Mouse (Mus musculus): ENCODE data around the gene Camk2d. TPM values are rescaled to one million over a fixed set of nuclear protein-coding genes. Genes with fewer than 3 reads are reported as not detected.

Camk2d gene
- polyA plus RNA-seq, 1 experiment from 2014 or later: 16.5 TPM

- H3K4me1 ChIP-seq (ENCODE audit: control insufficient read depth, insufficient read depth, low read length): no peaks in the 10 kb centered on the region
Observed at GRCm38 (mm10) chr3:126658791-126659190, 62.7 kb downstream of the Camk2d start.

GRCm38 (mm10) chr3:126659235-126659634 lies 63.1 kb downstream of the Camk2d start:
- Histone ChIP-seq H3K4me2 (ENCODE audit: low read depth, low read length) (no peak overlapping the region), H3K9ac (replicated peaks; ENCODE audit: low read length) (no peak overlapping the region), H3K4me1 (ENCODE audit: control insufficient read depth, insufficient read depth, low read length) (no peaks in the 10 kb centered on the region), H3K27ac (replicated peaks; ENCODE audit: low read depth, low read length) (no peak overlapping the region), H3K4me3 (ENCODE audit: low read depth, low read length) (no peak overlapping the region), H3K9me3 (replicated peaks; ENCODE audit: control insufficient read depth, low read length) (no peaks in the 10 kb centered on the region), H3K36me3 (replicated peaks; ENCODE audit: control insufficient read depth, insufficient read depth, low read depth, low read length) (no peaks in the 10 kb centered on the region), H3K27me3 (ENCODE audit: control insufficient read depth, insufficient read depth, low read length) (no peaks in the 10 kb centered on the region)
- 51% methylated on average over 8 of the region's 8 CpGs for WGBS
- ATAC-seq (replicated peaks; ENCODE audit: insufficient number of reproducible peaks, low FRiP score, low TSS enrichment, low read depth) (no peak), DNase-seq (ENCODE audit: low spot score) (peak; percentile 46)

More at GRCm38 (mm10) chr3:126658791-126659190, 62.7 kb downstream of the Camk2d start:
- ATAC-seq (replicated peaks; ENCODE audit: insufficient number of reproducible peaks, low FRiP score, low TSS enrichment, low read depth): no peak
- Histone ChIP-seq H3K27ac (replicated peaks; ENCODE audit: low read depth, low read length) (no peak overlapping the region), H3K9me3 (replicated peaks; ENCODE audit: control insufficient read depth, low read length) (no peaks in the 10 kb centered on the region), H3K36me3 (replicated peaks; ENCODE audit: control insufficient read depth, insufficient read depth, low read depth, low read length) (no peaks in the 10 kb centered on the region), H3K4me2 (ENCODE audit: low read depth, low read length) (no peak overlapping the region), H3K4me3 (ENCODE audit: low read depth, low read length) (no peak overlapping the region), H3K27me3 (ENCODE audit: control insufficient read depth, insufficient read depth, low read length) (no peaks in the 10 kb centered on the region), H3K9ac (replicated peaks; ENCODE audit: low read length) (no peak overlapping the region)
- WGBS: 32% methylated on average over 10 of the region's 10 CpGs
- DNase-seq (ENCODE audit: low spot score): peak; percentile 15

DNA sequence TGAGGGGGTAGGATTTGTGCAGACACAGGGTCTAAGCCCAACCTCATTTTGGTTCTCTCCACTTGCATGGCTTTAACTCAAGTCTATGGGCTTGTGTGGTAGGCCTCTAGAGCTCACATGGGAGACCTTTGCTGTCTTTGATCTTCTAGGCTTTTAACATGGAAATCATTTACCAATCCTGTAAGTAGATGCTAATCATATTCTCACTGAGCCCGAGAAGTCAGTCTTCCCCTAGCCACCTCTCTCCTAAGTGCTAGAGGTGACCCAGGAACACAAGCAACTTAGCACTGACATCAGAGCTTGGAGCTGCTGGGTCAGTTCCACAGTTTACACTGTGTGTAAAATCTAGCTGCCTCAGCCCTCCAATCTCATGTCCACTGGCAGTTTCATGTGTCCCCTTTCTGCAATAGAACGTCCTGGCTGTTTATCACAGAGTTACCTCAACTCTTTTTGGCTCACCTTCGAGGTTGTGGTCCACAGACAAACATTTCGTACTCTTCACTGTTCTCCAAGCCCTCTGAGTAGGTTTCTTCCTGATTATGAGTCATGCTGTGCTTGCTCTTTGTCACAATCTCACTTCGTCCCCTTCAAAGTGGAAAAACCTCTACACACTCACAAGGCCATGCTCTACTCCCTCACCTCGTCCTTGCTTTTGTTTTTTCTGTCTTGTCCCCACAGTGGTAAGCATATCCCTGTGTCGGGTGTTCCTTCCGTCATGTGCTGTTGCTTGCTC lies 63.9 kb downstream of the Camk2d start:
- no peaks in the 10 kb centered on the region for H3K9me3 ChIP-seq (replicated peaks; ENCODE audit: control insufficient read depth, low read length)
- ATAC-seq (replicated peaks; ENCODE audit: insufficient number of reproducible peaks, low FRiP score, low TSS enrichment, low read depth) (no peak), DNase-seq (ENCODE audit: low spot score) (no peak)
- 82% methylated on average over 8 of the region's 8 CpGs for WGBS
- H3K27ac ChIP-seq (replicated peaks; ENCODE audit: low read depth, low read length): no peak overlapping the region
- no peaks in the 10 kb centered on the region for H3K27me3 ChIP-seq (ENCODE audit: control insufficient read depth, insufficient read depth, low read length)
- H3K4me2 ChIP-seq (ENCODE audit: low read depth, low read length): no peak overlapping the region
- no peaks in the 10 kb centered on the region for H3K36me3 ChIP-seq (replicated peaks; ENCODE audit: control insufficient read depth, insufficient read depth, low read depth, low read length)
- H3K4me1 ChIP-seq (ENCODE audit: control insufficient read depth, insufficient read depth, low read length): no peaks in the 10 kb centered on the region
- no peak overlapping the region for H3K9ac ChIP-seq (replicated peaks; ENCODE audit: low read length)
- no peak overlapping the region for H3K4me3 ChIP-seq (ENCODE audit: low read depth, low read length)

GRCm38 (mm10) chr3:126660575-126660974 lies 64.5 kb downstream of the Camk2d start:
- no peak for DNase-seq (ENCODE audit: low spot score)
- H3K27me3 ChIP-seq (ENCODE audit: control insufficient read depth, insufficient read depth, low read length): no peaks in the 10 kb centered on the region
- no peak overlapping the region for H3K9ac ChIP-seq (replicated peaks; ENCODE audit: low read length)
- H3K4me3 ChIP-seq (ENCODE audit: low read depth, low read length): no peak overlapping the region
- no peaks in the 10 kb centered on the region for H3K36me3 ChIP-seq (replicated peaks; ENCODE audit: control insufficient read depth, insufficient read depth, low read depth, low read length)
- 87% methylated on average over 2 of the region's 2 CpGs for WGBS
- no peaks in the 10 kb centered on the region for H3K4me1 ChIP-seq (ENCODE audit: control insufficient read depth, insufficient read depth, low read length)
- H3K27ac ChIP-seq (replicated peaks; ENCODE audit: low read depth, low read length): no peak overlapping the region
- no peaks in the 10 kb centered on the region for H3K9me3 ChIP-seq (replicated peaks; ENCODE audit: control insufficient read depth, low read length)
- no peak overlapping the region for H3K4me2 ChIP-seq (ENCODE audit: low read depth, low read length)
- no peak for ATAC-seq (replicated peaks; ENCODE audit: insufficient number of reproducible peaks, low FRiP score, low TSS enrichment, low read depth)

GRCm38 (mm10) chr3:126660986-126661385 lies 64.9 kb downstream of the Camk2d start:
- H3K4me2 ChIP-seq (ENCODE audit: low read depth, low read length): no peak overlapping the region

DNA sequence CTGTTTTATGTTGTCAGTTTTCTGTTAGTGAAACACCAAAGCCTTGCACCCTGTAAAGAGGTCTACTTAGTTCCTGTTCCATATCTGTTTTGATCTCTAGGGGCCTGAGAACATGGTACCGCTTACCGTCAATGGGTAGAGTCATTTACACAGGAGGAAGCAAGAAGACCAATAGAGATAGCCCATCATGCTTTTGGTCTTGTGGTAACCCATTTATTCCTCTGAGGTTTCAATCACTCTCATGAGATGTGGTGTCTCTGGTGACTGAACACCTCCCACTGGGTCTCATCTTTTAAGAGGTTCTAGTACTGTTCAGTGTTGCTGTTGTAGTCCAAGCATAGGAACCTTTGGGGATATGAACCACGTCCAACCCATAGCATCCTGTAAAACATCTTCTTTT lies 65.8 kb downstream of the Camk2d start:
- ATAC-seq (replicated peaks; ENCODE audit: insufficient number of reproducible peaks, low FRiP score, low TSS enrichment, low read depth) (no peak), DNase-seq (ENCODE audit: low spot score) (no peak)
- H3K4me3 ChIP-seq (ENCODE audit: low read depth, low read length): no peak overlapping the region
- no peaks in the 10 kb centered on the region for H3K36me3 ChIP-seq (replicated peaks; ENCODE audit: control insufficient read depth, insufficient read depth, low read depth, low read length)
- WGBS: 91% methylated on average over 3 of the region's 3 CpGs
- H3K27me3 ChIP-seq (ENCODE audit: control insufficient read depth, insufficient read depth, low read length): no peaks in the 10 kb centered on the region
- no peaks in the 10 kb centered on the region for H3K4me1 ChIP-seq (ENCODE audit: control insufficient read depth, insufficient read depth, low read length)
- no peak overlapping the region for H3K27ac ChIP-seq (replicated peaks; ENCODE audit: low read depth, low read length)
- no peaks in the 10 kb centered on the region for H3K9me3 ChIP-seq (replicated peaks; ENCODE audit: control insufficient read depth, low read length)
- H3K9ac ChIP-seq (replicated peaks; ENCODE audit: low read length): no peak overlapping the region
- no peak overlapping the region for H3K4me2 ChIP-seq (ENCODE audit: low read depth, low read length)

More at GRCm38 (mm10) chr3:126660986-126661385, 64.9 kb downstream of the Camk2d start:
- WGBS: 81% methylated on average over 6 of the region's 6 CpGs
- ATAC-seq (replicated peaks; ENCODE audit: insufficient number of reproducible peaks, low FRiP score, low TSS enrichment, low read depth): no peak
- no peaks in the 10 kb centered on the region for H3K9me3 ChIP-seq (replicated peaks; ENCODE audit: control insufficient read depth, low read length)
- no peaks in the 10 kb centered on the region for H3K4me1 ChIP-seq (ENCODE audit: control insufficient read depth, insufficient read depth, low read length)
- no peaks in the 10 kb centered on the region for H3K36me3 ChIP-seq (replicated peaks; ENCODE audit: control insufficient read depth, insufficient read depth, low read depth, low read length)
- no peak overlapping the region for H3K4me3 ChIP-seq (ENCODE audit: low read depth, low read length)
- H3K27ac ChIP-seq (replicated peaks; ENCODE audit: low read depth, low read length): no peak overlapping the region
- H3K27me3 ChIP-seq (ENCODE audit: control insufficient read depth, insufficient read depth, low read length): no peaks in the 10 kb centered on the region
- DNase-seq (ENCODE audit: low spot score): no peak
- H3K9ac ChIP-seq (replicated peaks; ENCODE audit: low read length): no peak overlapping the region

GRCm38 (mm10) chr3:126663436-126663835 lies 67.3 kb downstream of the Camk2d start:
- WGBS: 69% methylated on average over 5 of the region's 5 CpGs
- H3K9ac ChIP-seq (replicated peaks; ENCODE audit: low read length): no peak overlapping the region
- H3K27ac ChIP-seq (replicated peaks; ENCODE audit: low read depth, low read length): no peak overlapping the region
- H3K4me2 ChIP-seq (ENCODE audit: low read depth, low read length): no peak overlapping the region
- no peaks in the 10 kb centered on the region for H3K27me3 ChIP-seq (ENCODE audit: control insufficient read depth, insufficient read depth, low read length)
- H3K4me3 ChIP-seq (ENCODE audit: low read depth, low read length): no peak overlapping the region
- no peaks in the 10 kb centered on the region for H3K4me1 ChIP-seq (ENCODE audit: control insufficient read depth, insufficient read depth, low read length)
- DNase-seq (ENCODE audit: low spot score): no peak
- ATAC-seq (replicated peaks; ENCODE audit: insufficient number of reproducible peaks, low FRiP score, low TSS enrichment, low read depth): no peak
- no peaks in the 10 kb centered on the region for H3K9me3 ChIP-seq (replicated peaks; ENCODE audit: control insufficient read depth, low read length)
- no peaks in the 10 kb centered on the region for H3K36me3 ChIP-seq (replicated peaks; ENCODE audit: control insufficient read depth, insufficient read depth, low read depth, low read length)

DNA sequence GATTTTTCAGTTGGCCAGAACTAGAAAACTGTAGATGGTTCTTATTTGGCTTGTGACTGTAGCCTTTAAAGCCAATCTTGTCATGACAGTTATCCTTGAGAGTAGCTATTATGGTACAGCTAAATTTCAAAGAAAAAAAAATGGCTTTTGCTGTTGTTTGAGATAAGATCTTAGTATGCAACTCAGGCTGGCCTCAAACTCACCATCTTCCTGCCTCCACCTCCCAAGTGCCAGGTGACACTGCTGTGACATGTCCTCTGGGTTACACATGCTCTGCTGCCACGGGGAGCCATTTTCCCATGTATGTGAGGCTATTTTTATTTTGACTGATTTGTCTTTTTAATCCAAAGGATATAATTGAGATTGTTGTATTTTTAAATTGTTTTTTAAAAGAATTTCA lies 69.8 kb downstream of the Camk2d start:
- DNase-seq (ENCODE audit: low spot score): no peak
- Histone ChIP-seq H3K9ac (replicated peaks; ENCODE audit: low read length) (no peak overlapping the region), H3K27ac (replicated peaks; ENCODE audit: low read depth, low read length) (no peak overlapping the region), H3K4me3 (ENCODE audit: low read depth, low read length) (no peak overlapping the region), H3K4me2 (ENCODE audit: low read depth, low read length) (no peak overlapping the region), H3K27me3 (ENCODE audit: control insufficient read depth, insufficient read depth, low read length) (no peaks in the 10 kb centered on the region), H3K36me3 (replicated peaks; ENCODE audit: control insufficient read depth, insufficient read depth, low read depth, low read length) (no peaks in the 10 kb centered on the region), H3K4me1 (ENCODE audit: control insufficient read depth, insufficient read depth, low read length) (no peaks in the 10 kb centered on the region), H3K9me3 (replicated peaks; ENCODE audit: control insufficient read depth, low read length) (no peaks in the 10 kb centered on the region)
- ATAC-seq (replicated peaks; ENCODE audit: insufficient number of reproducible peaks, low FRiP score, low TSS enrichment, low read depth): no peak
- 83% methylated on average over 1 of the region's 1 CpGs for WGBS

Measured in embryonic facial prominence, embryonic 11.5 days (tissue).